Mouse (Mus musculus): Measurements from ENCODE around the gene Laptm4a. TPM values are rescaled to one million over a fixed set of nuclear protein-coding genes. Genes with fewer than 3 reads are reported as not detected.

Laptm4a gene
- polyA plus RNA-seq, 1 experiment from 2014 or later: 242 TPM

DNA sequence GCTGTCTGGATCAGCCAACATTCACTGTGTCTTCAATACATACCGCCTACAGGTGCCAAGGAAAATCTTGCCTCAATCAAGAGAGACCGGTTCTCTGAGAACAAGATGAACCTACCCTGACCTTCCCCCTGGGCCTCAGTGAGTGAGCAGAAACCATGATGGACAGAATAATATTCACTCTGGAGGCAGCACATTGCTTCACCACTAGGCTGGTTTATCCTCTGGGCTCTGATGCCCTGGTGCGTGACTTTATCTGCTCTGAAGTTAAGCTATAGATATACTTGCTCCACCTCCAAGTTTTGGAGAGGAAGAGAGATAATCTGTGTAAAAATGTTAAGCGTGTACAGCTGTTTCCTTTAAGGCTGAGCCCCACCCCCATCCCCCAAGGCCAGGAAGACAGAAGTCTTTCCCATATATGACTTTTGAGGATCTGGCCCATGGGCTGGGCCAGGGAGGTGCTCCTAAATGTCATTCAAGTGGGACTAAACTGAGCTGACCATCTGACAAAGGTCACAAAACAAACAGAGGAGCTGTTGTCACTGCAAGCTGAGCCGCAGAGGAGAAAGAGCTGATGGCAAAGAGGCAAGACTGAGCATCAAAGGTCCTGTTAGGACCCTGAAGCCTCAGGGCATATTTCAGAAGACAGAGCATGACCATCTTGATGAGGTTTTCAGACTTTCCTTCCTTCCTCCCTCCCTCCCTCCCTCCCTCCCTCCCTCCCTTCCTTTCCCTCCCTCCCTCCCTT lies 20.4 kb upstream of the Laptm4a start:
- Histone ChIP-seq H3K9me3 (ENCODE audit: control insufficient read depth) (no peaks in the 10 kb centered on the region), H3K4me2 (replicated peaks; ENCODE audit: low read depth) (no peak overlapping the region), H3K9ac (ENCODE audit: low read depth, low read length) (no peak overlapping the region), H3K4me3 (ENCODE audit: low read depth, low read length) (no peak overlapping the region), H3K27me3 (replicated peaks; ENCODE audit: control insufficient read depth, insufficient read depth, low read length) (no peaks in the 10 kb centered on the region), H3K36me3 (ENCODE audit: control insufficient read depth, insufficient read depth) (no peaks in the 10 kb centered on the region), H3K4me1 (replicated peaks; ENCODE audit: control insufficient read depth, insufficient read depth, low read length) (no peaks in the 10 kb centered on the region), H3K27ac (ENCODE audit: low read depth, low read length) (0 out of 2 replicates have a peak overlapping the region, but pooled peaks have one; percentile 28)
- TF ChIP-seq CTCF (IDR thresholded peaks at IDR 0.05; ENCODE audit: low read depth): peak; percentile 25; the same call in 1 of the 2 replicates
- ATAC-seq: peak; percentile 64
- 15% methylated on average over 5 of the region's 5 CpGs for WGBS

DNA sequence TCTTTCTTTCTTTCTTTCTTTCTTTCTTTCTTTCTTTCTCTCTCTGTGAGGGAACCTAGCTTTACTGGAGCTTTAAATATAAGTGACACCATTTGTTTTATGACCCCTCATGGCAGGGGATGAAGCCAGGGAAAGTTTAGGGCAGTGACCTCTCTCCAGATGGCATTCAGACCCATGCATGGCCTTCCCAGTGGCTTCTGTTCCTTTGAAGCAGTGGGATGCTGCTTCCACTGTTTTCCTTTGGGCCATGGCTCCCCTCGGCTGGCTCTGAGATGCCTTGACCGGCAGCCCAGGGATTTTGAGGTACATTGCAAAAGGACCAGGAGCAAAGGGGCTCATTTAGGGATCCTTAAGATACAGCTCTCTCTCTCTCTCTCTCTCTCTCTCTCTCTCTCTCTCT lies 19.5 kb upstream of the Laptm4a start:
- Histone ChIP-seq H3K9me3 (ENCODE audit: control insufficient read depth) (no peaks in the 10 kb centered on the region), H3K9ac (ENCODE audit: low read depth, low read length) (no peak overlapping the region), H3K36me3 (ENCODE audit: control insufficient read depth, insufficient read depth) (no peaks in the 10 kb centered on the region), H3K27ac (ENCODE audit: low read depth, low read length) (no peak overlapping the region), H3K4me2 (replicated peaks; ENCODE audit: low read depth) (no peak overlapping the region), H3K4me3 (ENCODE audit: low read depth, low read length) (no peak overlapping the region), H3K4me1 (replicated peaks; ENCODE audit: control insufficient read depth, insufficient read depth, low read length) (no peaks in the 10 kb centered on the region), H3K27me3 (replicated peaks; ENCODE audit: control insufficient read depth, insufficient read depth, low read length) (no peaks in the 10 kb centered on the region)
- TF ChIP-seq CTCF (IDR thresholded peaks at IDR 0.05; ENCODE audit: low read depth): no peak
- WGBS: 43% methylated on average over 2 of the region's 2 CpGs
- no peak for ATAC-seq

DNA sequence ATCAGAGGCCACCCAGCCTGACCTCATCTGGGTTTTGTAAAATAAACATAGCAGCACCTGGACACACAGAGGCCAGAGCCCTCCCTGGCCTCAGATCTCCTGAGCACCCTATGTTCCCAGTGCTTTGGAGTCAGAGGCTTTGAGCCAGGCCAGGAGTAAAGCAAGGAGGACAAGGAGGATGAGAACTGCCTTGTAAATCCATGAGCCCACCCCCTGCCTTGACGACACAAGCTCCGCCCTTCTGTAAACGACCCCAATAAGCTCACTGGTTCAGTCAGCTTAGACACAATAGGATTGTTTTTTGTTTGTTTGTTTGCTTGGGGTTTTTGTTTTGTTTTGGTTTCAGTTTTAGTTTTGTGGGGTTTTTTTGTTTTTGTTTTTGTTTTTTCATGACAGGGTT lies 19.0 kb upstream of the Laptm4a start:
- no peak overlapping the region for H3K9ac ChIP-seq (ENCODE audit: low read depth, low read length)
- WGBS: 31% methylated on average over 3 of the region's 3 CpGs
- H3K36me3 ChIP-seq (ENCODE audit: control insufficient read depth, insufficient read depth): no peaks in the 10 kb centered on the region
- H3K27me3 ChIP-seq (replicated peaks; ENCODE audit: control insufficient read depth, insufficient read depth, low read length): no peaks in the 10 kb centered on the region
- no peak overlapping the region for H3K27ac ChIP-seq (ENCODE audit: low read depth, low read length)
- no peaks in the 10 kb centered on the region for H3K9me3 ChIP-seq (ENCODE audit: control insufficient read depth)
- ATAC-seq: no peak
- H3K4me1 ChIP-seq (replicated peaks; ENCODE audit: control insufficient read depth, insufficient read depth, low read length): no peaks in the 10 kb centered on the region
- no peak for TF ChIP-seq CTCF (IDR thresholded peaks at IDR 0.05; ENCODE audit: low read depth)
- no peak overlapping the region for H3K4me2 ChIP-seq (replicated peaks; ENCODE audit: low read depth)
- no peak overlapping the region for H3K4me3 ChIP-seq (ENCODE audit: low read depth, low read length)

DNA sequence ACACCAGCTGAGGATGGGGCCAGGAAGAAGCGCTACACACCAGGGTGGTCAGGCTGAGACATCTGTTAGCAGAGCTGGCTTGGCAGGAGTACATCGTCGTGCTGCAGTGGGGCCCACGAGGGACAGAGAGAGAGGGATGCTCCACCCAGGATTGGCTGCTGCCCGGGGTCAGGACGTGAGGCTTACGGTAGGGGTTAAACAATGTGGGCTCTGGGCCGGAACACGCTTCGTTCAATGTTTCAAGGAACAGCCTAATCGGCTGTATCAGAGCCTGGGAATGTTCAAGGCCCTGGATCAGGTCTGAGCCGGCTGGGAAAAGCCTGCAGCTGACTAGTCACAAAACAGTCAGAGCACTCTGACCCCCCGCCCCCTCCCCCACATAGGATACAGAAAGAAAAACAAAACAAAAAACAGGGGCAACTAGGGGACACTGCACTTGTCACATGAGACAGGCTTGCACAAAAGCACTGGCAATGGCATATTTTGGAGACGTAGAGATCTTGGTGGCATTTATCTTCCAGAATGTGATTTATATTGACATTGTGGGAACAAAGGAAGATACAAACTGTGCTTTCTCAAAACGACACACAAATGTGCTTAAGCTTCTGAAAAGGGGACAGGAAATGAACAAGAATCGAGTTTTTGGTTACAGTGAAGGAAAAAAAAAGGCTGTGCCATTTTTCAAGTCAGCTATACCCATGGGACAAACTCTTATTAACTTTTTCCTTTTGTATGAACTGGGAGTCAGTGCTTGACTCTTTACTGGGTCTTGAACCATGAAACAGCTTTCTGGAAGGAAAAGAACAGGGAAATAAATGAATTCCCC lies 8.4 kb upstream of the Laptm4a start:
- ATAC-seq: peak; percentile 31; the same call in 1 of the 2 replicates
- Histone ChIP-seq H3K36me3 (ENCODE audit: control insufficient read depth, insufficient read depth) (no peaks in the 10 kb centered on the region), H3K4me1 (replicated peaks; ENCODE audit: control insufficient read depth, insufficient read depth, low read length) (no peaks in the 10 kb centered on the region; the same call in 1 of the 2 replicates), H3K9ac (ENCODE audit: low read depth, low read length) (no peak overlapping the region), H3K9me3 (ENCODE audit: control insufficient read depth) (no peaks in the 10 kb centered on the region), H3K27me3 (replicated peaks; ENCODE audit: control insufficient read depth, insufficient read depth, low read length) (no peaks in the 10 kb centered on the region), H3K27ac (ENCODE audit: low read depth, low read length) (peak overlapping the region; percentile 46; the same call in 1 of the 2 replicates), H3K4me3 (ENCODE audit: low read depth, low read length) (no peak overlapping the region), H3K4me2 (replicated peaks; ENCODE audit: low read depth) (no peak overlapping the region; the same call in 1 of the 2 replicates)
- WGBS: 29% methylated on average over 16 of the region's 16 CpGs
- TF ChIP-seq CTCF (IDR thresholded peaks at IDR 0.05; ENCODE audit: low read depth): no peak

DNA sequence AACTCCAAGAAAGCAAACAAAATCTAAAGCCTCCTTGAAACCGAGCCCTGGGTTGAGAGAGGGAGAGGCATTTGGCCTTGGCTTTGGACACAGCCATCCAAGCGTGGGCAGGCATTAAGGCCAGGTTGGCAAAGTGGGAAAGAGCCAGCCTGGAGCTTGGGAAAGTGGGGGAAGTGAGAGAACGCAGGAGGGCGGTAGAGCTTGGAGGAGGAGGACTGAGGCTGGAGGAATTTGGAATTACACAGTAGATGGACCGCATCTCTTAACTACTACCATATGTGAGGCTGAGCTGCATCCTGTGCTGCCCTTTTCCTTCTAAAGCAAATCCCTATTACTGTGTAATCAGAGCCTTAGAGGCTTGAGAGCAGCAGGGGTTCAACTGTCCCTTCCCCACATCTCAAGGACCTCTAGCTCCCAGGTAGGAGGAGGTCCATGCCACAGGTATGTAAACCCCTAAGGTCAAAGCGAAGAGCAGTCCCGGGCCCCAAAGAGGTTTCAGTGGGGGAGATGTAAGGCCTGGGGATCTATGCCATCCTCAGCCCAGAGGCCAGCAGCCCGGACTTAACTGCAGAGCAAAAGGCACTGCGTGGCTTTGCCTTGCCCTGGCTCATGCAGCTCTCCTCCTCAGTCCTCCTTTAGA lies 7.6 kb upstream of the Laptm4a start:
- peak; percentile 23 for TF ChIP-seq CTCF (IDR thresholded peaks at IDR 0.05; ENCODE audit: low read depth)
- Histone ChIP-seq H3K4me2 (replicated peaks; ENCODE audit: low read depth) (no peak overlapping the region), H3K36me3 (ENCODE audit: control insufficient read depth, insufficient read depth) (no peaks in the 10 kb centered on the region), H3K9ac (ENCODE audit: low read depth, low read length) (no peak overlapping the region), H3K27me3 (replicated peaks; ENCODE audit: control insufficient read depth, insufficient read depth, low read length) (no peaks in the 10 kb centered on the region), H3K9me3 (ENCODE audit: control insufficient read depth) (no peaks in the 10 kb centered on the region), H3K4me3 (ENCODE audit: low read depth, low read length) (no peak overlapping the region), H3K4me1 (replicated peaks; ENCODE audit: control insufficient read depth, insufficient read depth, low read length) (no peaks in the 10 kb centered on the region; the same call in 1 of the 2 replicates), H3K27ac (ENCODE audit: low read depth, low read length) (no peak overlapping the region)
- no peak for ATAC-seq
- 72% methylated on average over 9 of the region's 9 CpGs for WGBS

DNA sequence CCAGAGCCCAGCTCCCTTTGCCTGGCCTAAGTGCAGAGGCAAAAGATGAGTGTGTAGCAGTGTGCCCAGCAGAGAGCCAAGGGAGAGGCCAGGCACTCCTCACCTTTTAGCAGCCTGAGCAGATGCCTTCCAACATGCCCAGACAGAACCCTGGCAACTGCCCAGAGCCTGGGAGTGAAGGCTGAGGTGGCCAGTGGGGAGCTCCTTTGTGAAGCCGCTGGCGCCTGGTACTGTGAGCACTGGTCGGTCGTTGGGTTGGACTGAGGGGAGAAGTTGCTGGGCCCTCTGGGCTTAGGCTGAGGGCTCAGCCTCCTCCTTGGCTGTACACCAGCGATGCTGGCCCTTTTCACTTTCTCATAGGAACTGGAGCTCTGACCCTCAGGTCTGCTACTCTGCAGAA lies 5.1 kb upstream of the Laptm4a start:
- Histone ChIP-seq H3K27ac (ENCODE audit: low read depth, low read length) (no peak overlapping the region), H3K9me3 (ENCODE audit: control insufficient read depth) (no peaks in the 10 kb centered on the region), H3K4me3 (ENCODE audit: low read depth, low read length) (no peak overlapping the region), H3K36me3 (ENCODE audit: control insufficient read depth, insufficient read depth) (no peaks in the 10 kb centered on the region), H3K4me1 (replicated peaks; ENCODE audit: control insufficient read depth, insufficient read depth, low read length) (no peaks in the 10 kb centered on the region; the same call in 1 of the 2 replicates), H3K9ac (ENCODE audit: low read depth, low read length) (no peak overlapping the region), H3K4me2 (replicated peaks; ENCODE audit: low read depth) (no peak overlapping the region), H3K27me3 (replicated peaks; ENCODE audit: control insufficient read depth, insufficient read depth, low read length) (no peaks in the 10 kb centered on the region)
- no peak for ATAC-seq
- WGBS: 63% methylated on average over 5 of the region's 5 CpGs
- TF ChIP-seq CTCF (IDR thresholded peaks at IDR 0.05; ENCODE audit: low read depth): no peak
